Mouse (Mus musculus) CH12.LX (cell line): Measurements from ENCODE around the gene Krt8. TPM values are rescaled to one million over a fixed set of nuclear protein-coding genes. Genes with fewer than 3 reads are reported as not detected.

Experiments
- DNase-seq: peaks from one replicate; pipeline ENCODE4 v3.0.0-alpha.2; 2013; ENCODE audit errors: extremely low read depth
- H3K27ac ChIP-seq: 2 replicates; pipeline ENCODE4 v1.5.1; 2012; ENCODE audit warnings: low read depth, mild to moderate bottlenecking, control low read depth, moderate library complexity; ENCODE audit not compliant: insufficient read depth
- H3K27me3 ChIP-seq: replicated peaks from 2 replicates; pipeline ENCODE3; 2012; ENCODE audit warnings: inconsistent platforms
- H3K36me3 ChIP-seq, 2 experiments: replicated peaks in 1 of 2; 2 replicates each; pipeline versions ENCODE3 to v1.6.1; 2012; ENCODE audit warnings: inconsistent platforms in 1 of 2, low read length in 1 of 2, mild to moderate bottlenecking in 1 of 2, mixed read lengths in 1 of 2, moderate library complexity in 1 of 2; ENCODE audit not compliant: control insufficient read depth in 1 of 2, insufficient read depth in 1 of 2
- H3K4me1 ChIP-seq, 2 experiments: 2 replicates each; pipeline ENCODE4 v1.6.1; 2012; ENCODE audit warnings: inconsistent platforms in 1 of 2, moderate library complexity in 1 of 2; ENCODE audit not compliant: insufficient read depth in 2 of 2, control insufficient read depth in 1 of 2
- H3K4me2 ChIP-seq: 2 replicates; pipeline ENCODE4 v1.6.1; 2012; ENCODE audit warnings: low read depth, mild to moderate bottlenecking, control low read depth; ENCODE audit not compliant: poor library complexity, insufficient read depth, severe bottlenecking
- H3K4me3 ChIP-seq, 3 experiments: fragments of 150-350 bp in 1 of 3; sonication (generic) in 1 of 3; replicated peaks in 1 of 3; 2 replicates each; pipeline versions ENCODE3 to v1.5.1; 2011 to 2012; ENCODE audit warnings: low read depth in 2 of 3, low read length in 2 of 3, mild to moderate bottlenecking in 2 of 3, moderate library complexity in 2 of 3, control low read depth in 1 of 3, improper control_type of control experiment in 1 of 3, inconsistent platforms in 1 of 3, mixed read lengths in 1 of 3; ENCODE audit not compliant: poor library complexity in 1 of 3
- H3K79me2 ChIP-seq: replicated peaks from 2 replicates; pipeline ENCODE4 v1.6.1; 2012; ENCODE audit warnings: mild to moderate bottlenecking, moderate library complexity; ENCODE audit not compliant: control insufficient read depth, poor library complexity, insufficient read depth, severe bottlenecking; ENCODE audit errors: extremely low read depth
- H3K9ac ChIP-seq: 2 replicates; pipeline ENCODE4 v1.6.1; 2012; ENCODE audit warnings: low read depth, mild to moderate bottlenecking, control low read depth, moderate library complexity; ENCODE audit not compliant: insufficient read depth
- H3K9me3 ChIP-seq: replicated peaks from 2 replicates; pipeline ENCODE3; 2012; ENCODE audit warnings: low read length, inconsistent platforms, mixed read lengths
- BHLHE40 ChIP-seq: IDR thresholded peaks from 2 replicates; pipeline ENCODE4 v1.6.1; 2011; ENCODE audit warnings: mild to moderate bottlenecking, low read depth, low read length, improper control_type of control experiment
- ELF1 ChIP-seq: IDR thresholded peaks from 2 replicates; pipeline ENCODE4 v1.6.1; 2014; ENCODE audit warnings: low read depth, mild to moderate bottlenecking, inconsistent platforms, low read length, improper control_type of control experiment
- ETS1 ChIP-seq: conservative IDR thresholded peaks from 2 replicates; pipeline ENCODE4 v1.6.1; 2012; ENCODE audit warnings: low read depth, mild to moderate bottlenecking, inconsistent platforms, low read length, improper control_type of control experiment, moderate library complexity
- HCFC1 ChIP-seq: IDR thresholded peaks from 2 replicates; pipeline ENCODE4 v1.6.1; 2012; ENCODE audit warnings: low read depth, mild to moderate bottlenecking, inconsistent platforms, low read length, improper control_type of control experiment
- IRF4 ChIP-seq: IDR thresholded peaks from 2 replicates; pipeline ENCODE4 v1.6.1; 2014; ENCODE audit warnings: low read depth, mild to moderate bottlenecking, inconsistent platforms, low read length, improper control_type of control experiment
- KAT2A ChIP-seq: IDR thresholded peaks from 2 replicates; pipeline ENCODE4 v1.6.1; 2012; ENCODE audit warnings: low read length, improper control_type of control experiment, inconsistent platforms; ENCODE audit not compliant: insufficient replicate concordance
- MAFK ChIP-seq: IDR thresholded peaks from 2 replicates; pipeline ENCODE4 v1.6.1; 2011; ENCODE audit warnings: low read length, improper control_type of control experiment; ENCODE audit not compliant: insufficient replicate concordance
- MAX ChIP-seq: IDR thresholded peaks from 2 replicates; pipeline ENCODE4 v1.6.1; 2011; ENCODE audit warnings: low read length, improper control_type of control experiment
- MEF2A ChIP-seq: IDR thresholded peaks from 2 replicates; pipeline ENCODE4 v1.6.1; 2014; ENCODE audit warnings: low read depth, mild to moderate bottlenecking, inconsistent platforms, low read length, improper control_type of control experiment, borderline replicate concordance
- MYC ChIP-seq: IDR thresholded peaks from 2 replicates; pipeline ENCODE4 v1.6.1; 2011; ENCODE audit warnings: low read depth, mild to moderate bottlenecking, improper control_type of control experiment, low read length
- POLR2A ChIP-seq: IDR thresholded peaks from 2 replicates; pipeline ENCODE4 v1.6.1; 2011; ENCODE audit warnings: low read depth, mild to moderate bottlenecking, improper control_type of control experiment, low read length
- POLR2AphosphoS2 ChIP-seq: IDR thresholded peaks from 2 replicates; pipeline ENCODE4 v1.6.1; 2011; ENCODE audit warnings: low read depth, low read length, improper control_type of control experiment
- RAD21 ChIP-seq: IDR thresholded peaks from 2 replicates; pipeline ENCODE4 v1.6.1; 2011; ENCODE audit warnings: low read depth, mild to moderate bottlenecking, low read length, improper control_type of control experiment, moderate library complexity
- SIN3A ChIP-seq: IDR thresholded peaks from 2 replicates; pipeline ENCODE4 v1.6.1; 2012; ENCODE audit warnings: low read length, improper control_type of control experiment, inconsistent platforms
- TBP ChIP-seq: conservative IDR thresholded peaks from 2 replicates; pipeline ENCODE4 v1.6.1; 2011; ENCODE audit warnings: low read depth, low read length, improper control_type of control experiment
- USF1 ChIP-seq: IDR thresholded peaks from 2 replicates; pipeline ENCODE4 v1.6.1; 2014; ENCODE audit warnings: low read depth, mild to moderate bottlenecking, inconsistent platforms, low read length, improper control_type of control experiment
- USF2 ChIP-seq: conservative IDR thresholded peaks from 2 replicates; pipeline ENCODE4 v1.6.1; 2011; ENCODE audit warnings: low read depth, low read length, improper control_type of control experiment
- ZC3H11A ChIP-seq: IDR thresholded peaks from 2 replicates; pipeline ENCODE4 v1.6.1; 2012; ENCODE audit warnings: low read depth, mild to moderate bottlenecking, inconsistent platforms, low read length, improper control_type of control experiment
- dilution Hi-C: fragments of 300-500 bp; cut with MboI; formaldehyde crosslinking; loops from 2 replicates; pipeline ENCODE4 v1.14.3; 2020; ENCODE audit warnings: low sequenced_read_pairs; ENCODE audit not compliant: extremely low pct_unique_long_range_greater_than_20kb, extremely low pct_ligation_motif_present
- in situ Hi-C: fragments of 300-500 bp; cut with MboI; formaldehyde crosslinking; loops from 3 replicates; pipeline ENCODE4 v1.14.3; 2019; ENCODE audit warnings: low sequenced_read_pairs, low pct_ligation_motif_present, low pct_unique_long_range_greater_than_20kb, mixed read lengths
- polyA plus RNA-seq: library from polyadenylated mRNA; unstranded; fragments of >175 nt; gene quantifications from 2 replicates; pipeline ENCODE4 v1.2.1, GENCODE M21; 2012; ENCODE audit warnings: low read depth; ENCODE audit not compliant: insufficient read length
- total RNA-seq, 2 experiments: library from RNA; depleted of rRNA; stranded (reverse); fragments of 300-350 nt in 1 of 2; fragments of >200 nt in 1 of 2; gene quantifications; 2 replicates each; pipeline ENCODE4 v1.2.3; 2012 to 2014

The Krt8 gene
- total and polyA plus RNA-seq, 3 experiments, result not detected

DNA sequence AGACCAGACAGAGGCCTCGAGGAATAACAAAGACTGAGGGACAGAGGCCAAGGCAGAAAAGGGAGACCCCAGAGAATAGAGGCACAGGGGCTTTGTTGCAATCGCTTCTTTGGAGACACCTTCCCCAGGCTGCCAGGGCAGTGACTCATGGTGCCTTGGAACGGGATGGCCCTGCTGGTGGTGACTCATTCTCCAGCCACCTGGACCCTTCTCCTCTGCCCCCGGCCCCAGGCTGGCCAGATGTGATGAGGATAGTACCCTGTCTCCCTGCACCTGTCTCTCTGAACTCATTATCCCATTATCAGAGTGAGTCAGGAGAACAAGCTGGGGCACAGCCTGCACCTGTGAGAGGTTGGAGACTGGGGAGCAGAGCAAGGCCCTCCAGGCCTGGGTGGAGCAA, 1.0 kb upstream of the Krt8 start:
- Histone ChIP-seq H3K4me1 (peaks cover 7 to 31% of the 10 kb centered on the region in 2 experiments), H3K4me2 (no peak overlapping the region), H3K36me3 (no peaks in the 10 kb centered on the region), H3K9ac (no peak overlapping the region), H3K9me3 (no peaks in the 10 kb centered on the region), H3K4me3 (no peak overlapping the region), H3K27me3 (peaks cover 67% of the 10 kb centered on the region), H3K27ac (no peak overlapping the region), H3K79me2 (no peaks in the 10 kb centered on the region)
- dilution Hi-C loops (no loop called here), in situ Hi-C loops (no loop called here)
- no peak for DNase-seq
- TF ChIP-seq ELF1, result no peak
- TF ChIP-seq MEF2A, result no peak
- no peak for TF ChIP-seq USF2
- TF ChIP-seq TBP, result no peak
- no peak for TF ChIP-seq ETS1
- TF ChIP-seq KAT2A, result no peak
- no peak for TF ChIP-seq BHLHE40
- TF ChIP-seq MAFK, result no peak
- no peak for TF ChIP-seq RAD21
- TF ChIP-seq MAX, result no peak
- no peak for TF ChIP-seq IRF4
- TF ChIP-seq USF1, result no peak
- no peak for TF ChIP-seq HCFC1
- TF ChIP-seq POLR2AphosphoS2, result no peak
- no peak for TF ChIP-seq ZC3H11A

DNA sequence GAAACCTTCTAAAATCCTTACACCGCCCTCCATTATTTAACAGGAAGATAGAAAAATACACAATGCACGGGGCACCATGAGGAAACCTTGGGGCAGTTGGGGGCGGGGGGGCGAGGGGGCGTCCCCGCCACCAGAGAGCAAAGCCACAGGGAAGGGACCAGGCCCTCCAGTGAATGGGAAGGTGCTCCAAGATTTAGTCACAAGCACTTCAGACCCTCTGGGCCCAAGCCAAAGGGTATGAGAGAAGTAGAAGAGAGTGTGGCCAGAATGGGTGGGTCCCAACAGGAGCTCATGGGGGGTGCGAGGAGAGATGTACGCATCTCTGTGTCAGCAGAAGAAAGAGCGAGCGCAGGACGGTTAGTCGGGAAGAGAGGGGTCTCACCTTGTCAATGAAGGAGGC, 766 bp downstream of the Krt8 start:
- Histone ChIP-seq H3K79me2 (no peaks in the 10 kb centered on the region), H3K27ac (no peak overlapping the region), H3K9ac (no peak overlapping the region), H3K36me3 (no peaks in the 10 kb centered on the region), H3K4me2 (no peak overlapping the region), H3K27me3 (peaks cover 77% of the 10 kb centered on the region), H3K4me3 (no peak overlapping the region), H3K9me3 (no peaks in the 10 kb centered on the region), H3K4me1 (peaks cover 0 to 13% of the 10 kb centered on the region in 2 experiments; a peak in 1 of 4 replicates)
- no peak for DNase-seq
- in situ Hi-C loops, result no loop called here
- no peak for TF ChIP-seq SIN3A
- no peak for TF ChIP-seq POLR2A
- no peak for TF ChIP-seq MYC
- dilution Hi-C loops, result no loop called here
